Mouse (Mus musculus): ENCODE data around the gene Copg1. TPM values are rescaled to one million over a fixed set of nuclear protein-coding genes. Genes with fewer than 3 reads are reported as not detected.
"Not testable (repeated sequence)": the region's sequence is repeated elsewhere in the genome, so short reads cannot be mapped to it uniquely, and the experiment has no call there.

The Copg1 gene
- polyA plus RNA-seq, 1 experiment from 2014 or later: 121 TPM

- Histone ChIP-seq H3K4me2 (ENCODE audit: low read length) (no peak overlapping the region), H3K27me3 (ENCODE audit: control insufficient read depth, insufficient read depth, low read length) (no peaks in the 10 kb centered on the region), H3K36me3 (ENCODE audit: control insufficient read depth, insufficient read depth, low read length) (peaks cover 78% of the 10 kb centered on the region), H3K27ac (replicated peaks in 1 of 2; ENCODE audit: control insufficient read depth in 1 of 2, insufficient read depth in 1 of 2, low read depth in 2 of 2, low read length in 2 of 2) (no peak overlapping the region), H3K9ac (ENCODE audit: low read length) (no peak overlapping the region), H3K4me1 (ENCODE audit: control insufficient read depth in 2 of 2, insufficient read depth in 2 of 2, low read length in 2 of 2) (no peaks in the 10 kb centered on the region), H3K4me3 (ENCODE audit: control insufficient read depth in 1 of 2, insufficient read depth in 1 of 2, low read depth in 1 of 2, low read length in 2 of 2) (no peak overlapping the region), H3K9me3 (ENCODE audit: control insufficient read depth, low read length) (no peaks in the 10 kb centered on the region)
- WGBS: 70% methylated on average over 1 of the region's 1 CpGs
- no peak for ATAC-seq (ENCODE audit: insufficient number of reproducible peaks, insufficient read depth, low FRiP score, low read depth)
These were observed 36.0 kb downstream of the Copg1 start for GRCm38 (mm10) chr6:87923624-87924023.

- Histone ChIP-seq H3K4me1 (ENCODE audit: control insufficient read depth in 2 of 2, insufficient read depth in 2 of 2, low read length in 2 of 2) (peaks cover 0 to 7% of the 10 kb centered on the region in 2 experiments; a peak in 1 of 4 replicates), H3K4me3 (ENCODE audit: control insufficient read depth in 1 of 2, insufficient read depth in 1 of 2, low read depth in 1 of 2, low read length in 2 of 2) (no peak overlapping the region), H3K9me3 (ENCODE audit: control insufficient read depth, low read length) (peaks cover 6% of the 10 kb centered on the region; the same call in 1 of the 2 replicates), H3K27me3 (ENCODE audit: control insufficient read depth, insufficient read depth, low read length) (no peaks in the 10 kb centered on the region), H3K4me2 (ENCODE audit: low read length) (no peak overlapping the region), H3K27ac (replicated peaks in 1 of 2; ENCODE audit: control insufficient read depth in 1 of 2, insufficient read depth in 1 of 2, low read depth in 2 of 2, low read length in 2 of 2) (no peak overlapping the region), H3K9ac (ENCODE audit: low read length) (no peak overlapping the region), H3K36me3 (ENCODE audit: control insufficient read depth, insufficient read depth, low read length) (peaks cover 60% of the 10 kb centered on the region)
- no peak for ATAC-seq (ENCODE audit: insufficient number of reproducible peaks, insufficient read depth, low FRiP score, low read depth)
- WGBS: 84% methylated on average over 5 of the region's 5 CpGs
These were observed 47.4 kb downstream of the Copg1 start for GRCm38 (mm10) chr6:87935037-87935436.

GRCm38 (mm10) chr6:87937178-87937788, 49.7 kb downstream of the Copg1 start:
- 29% methylated on average over 19 of the region's 19 CpGs for WGBS
- Histone ChIP-seq H3K9ac (ENCODE audit: low read length) (0 out of 2 replicates have a peak overlapping the region, but pooled peaks have one; percentile 16), H3K9me3 (ENCODE audit: control insufficient read depth, low read length) (no peaks in the 10 kb centered on the region), H3K4me2 (ENCODE audit: low read length) (peak overlapping the region; percentile 39), H3K4me1 (ENCODE audit: control insufficient read depth in 2 of 2, insufficient read depth in 2 of 2, low read length in 2 of 2) (peaks cover 0 to 7% of the 10 kb centered on the region in 2 experiments; a peak in 1 of 4 replicates), H3K27me3 (ENCODE audit: control insufficient read depth, insufficient read depth, low read length) (no peaks in the 10 kb centered on the region), H3K4me3 (ENCODE audit: control insufficient read depth in 1 of 2, insufficient read depth in 1 of 2, low read depth in 1 of 2, low read length in 2 of 2) (no peak overlapping the region), H3K27ac (replicated peaks in 1 of 2; ENCODE audit: control insufficient read depth in 1 of 2, insufficient read depth in 1 of 2, low read depth in 2 of 2, low read length in 2 of 2) (peak overlapping the region in 1 of 2 experiments; percentile 50; a peak in 1 of 4 replicates), H3K36me3 (ENCODE audit: control insufficient read depth, insufficient read depth, low read length) (peaks cover 46% of the 10 kb centered on the region)
- ATAC-seq (ENCODE audit: insufficient number of reproducible peaks, insufficient read depth, low FRiP score, low read depth): peak; percentile 92

GRCm38 (mm10) chr6:87938941-87939340, 51.3 kb downstream of the Copg1 start:
- H3K27ac ChIP-seq (replicated peaks in 1 of 2; ENCODE audit: control insufficient read depth in 1 of 2, insufficient read depth in 1 of 2, low read depth in 2 of 2, low read length in 2 of 2): no peak overlapping the region
- no peak for ATAC-seq (ENCODE audit: insufficient number of reproducible peaks, insufficient read depth, low FRiP score, low read depth)
- no peaks in the 10 kb centered on the region for H3K9me3 ChIP-seq (ENCODE audit: control insufficient read depth, low read length)
- no peak overlapping the region for H3K9ac ChIP-seq (ENCODE audit: low read length)
- 95% methylated on average over 3 of the region's 3 CpGs for WGBS
- H3K4me3 ChIP-seq (ENCODE audit: control insufficient read depth in 1 of 2, insufficient read depth in 1 of 2, low read depth in 1 of 2, low read length in 2 of 2): no peak overlapping the region
- no peaks in the 10 kb centered on the region for H3K27me3 ChIP-seq (ENCODE audit: control insufficient read depth, insufficient read depth, low read length)
- H3K4me2 ChIP-seq (ENCODE audit: low read length): no peak overlapping the region
- H3K4me1 ChIP-seq (ENCODE audit: control insufficient read depth in 2 of 2, insufficient read depth in 2 of 2, low read length in 2 of 2): peaks cover 0 to 7% of the 10 kb centered on the region in 2 experiments; a peak in 1 of 4 replicates
- H3K36me3 ChIP-seq (ENCODE audit: control insufficient read depth, insufficient read depth, low read length): peaks cover 30% of the 10 kb centered on the region

- H3K4me3 ChIP-seq (ENCODE audit: control insufficient read depth in 1 of 2, insufficient read depth in 1 of 2, low read depth in 1 of 2, low read length in 2 of 2): no peak overlapping the region
- no peak overlapping the region for H3K27ac ChIP-seq (replicated peaks in 1 of 2; ENCODE audit: control insufficient read depth in 1 of 2, insufficient read depth in 1 of 2, low read depth in 2 of 2, low read length in 2 of 2)
- ATAC-seq (ENCODE audit: insufficient number of reproducible peaks, insufficient read depth, low FRiP score, low read depth): no peak
These were observed 54.6 kb downstream of the Copg1 start for GRCm38 (mm10) chr6:87942179-87942578.

GRCm38 (mm10) chr6:87962457-87962856, 74.8 kb downstream of the Copg1 start:
- 60% methylated on average over 4 of the region's 4 CpGs for WGBS

More at GRCm38 (mm10) chr6:87942179-87942578, 54.6 kb downstream of the Copg1 start:
- Histone ChIP-seq H3K9ac (ENCODE audit: low read length) (no peak overlapping the region), H3K36me3 (ENCODE audit: control insufficient read depth, insufficient read depth, low read length) (0 out of 2 replicates have a peak, but pooled peaks cover under 1% of the 10 kb centered on the region), H3K4me1 (ENCODE audit: control insufficient read depth in 2 of 2, insufficient read depth in 2 of 2, low read length in 2 of 2) (peaks cover 0 to 4% of the 10 kb centered on the region in 2 experiments; a peak in 1 of 4 replicates), H3K27me3 (ENCODE audit: control insufficient read depth, insufficient read depth, low read length) (no peaks in the 10 kb centered on the region), H3K9me3 (ENCODE audit: control insufficient read depth, low read length) (no peaks in the 10 kb centered on the region), H3K4me2 (ENCODE audit: low read length) (no peak overlapping the region)
- 79% methylated on average over 7 of the region's 7 CpGs for WGBS

More at GRCm38 (mm10) chr6:87962457-87962856, 74.8 kb downstream of the Copg1 start:
- H3K4me3 ChIP-seq (ENCODE audit: control insufficient read depth in 1 of 2, insufficient read depth in 1 of 2, low read depth in 1 of 2, low read length in 2 of 2); H3K36me3 ChIP-seq (ENCODE audit: control insufficient read depth, insufficient read depth, low read length); H3K27me3 ChIP-seq (ENCODE audit: control insufficient read depth, insufficient read depth, low read length); H3K4me1 ChIP-seq (ENCODE audit: control insufficient read depth in 2 of 2, insufficient read depth in 2 of 2, low read length in 2 of 2); ATAC-seq (ENCODE audit: insufficient number of reproducible peaks, insufficient read depth, low FRiP score, low read depth); H3K27ac ChIP-seq (replicated peaks in 1 of 2; ENCODE audit: control insufficient read depth in 1 of 2, insufficient read depth in 1 of 2, low read depth in 2 of 2, low read length in 2 of 2); H3K4me2 ChIP-seq (ENCODE audit: low read length); H3K9ac ChIP-seq (ENCODE audit: low read length): not testable (repeated sequence)
- H3K9me3 ChIP-seq (ENCODE audit: control insufficient read depth, low read length): peaks cover 13% of the 10 kb centered on the region
